In genomic region chr13:58677521-58677920, GRCm38 (mm10) we compare ENCODE assay signal across 15 mouse cellular contexts.
"Had no signal": no experiment of that assay in that cellular context is flagged by ENCODE, and none has a peak within 500 bp of the region (broad histone marks: within the 10 kb centered on the region; RNA-seq: fewer than 3 reads in every experiment).

No protein-coding gene starts in this region.

- H3K27me3 ChIP-seq: liver, embryonic 12.5 days; midbrain, embryonic 12.5 days; midbrain, embryonic 15.5 days; stomach, embryonic 15.5 days had no signal

- H3K4me3 ChIP-seq: liver, embryonic 12.5 days; midbrain, embryonic 10.5 days; midbrain, embryonic 12.5 days; midbrain, embryonic 15.5 days; stomach, embryonic 15.5 days had no signal

- H3K4me2 ChIP-seq: liver, embryonic 12.5 days; lung, embryonic 14.5 days; midbrain, embryonic 12.5 days; midbrain, embryonic 15.5 days; stomach, embryonic 15.5 days had no signal

- ATAC-seq: liver, embryonic 12.5 days; midbrain, embryonic 15.5 days had no signal

- H3K36me3 ChIP-seq: liver, embryonic 12.5 days; midbrain, embryonic 10.5 days; midbrain, embryonic 12.5 days; midbrain, embryonic 15.5 days; stomach, embryonic 15.5 days had no signal

- H3K9me3 ChIP-seq: liver, embryonic 12.5 days; midbrain, embryonic 12.5 days; midbrain, embryonic 15.5 days; stomach, embryonic 15.5 days had no signal

- DNase-seq: lung, adult 18-20 months; lung, embryonic 14.5 days; lung, postnatal 10 days; lung, postnatal 4 days; right cerebral cortex, postnatal 14 days; thymus, adult 18-20 months; thymus, postnatal 14 days; thymus, postnatal 36 days had no signal

- H3K27ac ChIP-seq: liver, embryonic 12.5 days; liver, embryonic 14.5 days; midbrain, embryonic 10.5 days; midbrain, embryonic 12.5 days; midbrain, embryonic 15.5 days; stomach, embryonic 15.5 days; stomach, postnatal 0 days had no signal

- H3K4me1 ChIP-seq: liver, embryonic 12.5 days; midbrain, embryonic 10.5 days; midbrain, embryonic 12.5 days; midbrain, embryonic 15.5 days; stomach, embryonic 15.5 days had no signal

- H3K9ac ChIP-seq: liver, embryonic 12.5 days; liver, embryonic 14.5 days; lung, embryonic 14.5 days; midbrain, embryonic 12.5 days; midbrain, embryonic 15.5 days; stomach, embryonic 15.5 days had no signal
